Mouse (Mus musculus): ENCODE results near the gene Reg1. TPM values are rescaled to one million over a fixed set of nuclear protein-coding genes. Genes with fewer than 3 reads are reported as not detected.
"Not testable (repeated sequence)": the region's sequence is repeated elsewhere in the genome, so short reads cannot be mapped to it uniquely, and the experiment has no call there.

Gene Reg1
- polyA plus RNA-seq (2017; shearing (Covaris generic)): not detected

DNA sequence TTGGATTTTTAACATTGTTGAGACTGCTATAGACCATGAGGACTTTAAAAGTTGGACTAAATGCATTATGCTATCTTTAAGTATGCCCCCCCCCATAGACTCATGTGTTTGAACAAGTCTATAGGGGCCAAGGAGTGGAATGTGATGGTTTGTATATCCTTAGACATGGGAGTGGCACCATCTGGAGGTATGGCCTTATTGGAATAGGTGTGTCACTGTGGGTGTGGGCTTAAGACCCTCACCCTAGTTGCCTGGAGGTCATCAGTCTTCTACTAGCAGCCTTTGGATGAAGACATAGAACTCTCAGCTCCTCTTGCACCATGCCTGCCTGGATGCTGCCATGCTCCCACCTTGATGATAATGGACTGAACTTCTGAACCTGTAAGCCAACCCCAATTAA lies at the start of gene Reg1:
Reg1 (plus strand) TSS at position 301 of the 400 bp plus-strand sequence.
- not testable (repeated sequence) for ATAC-seq

DNA sequence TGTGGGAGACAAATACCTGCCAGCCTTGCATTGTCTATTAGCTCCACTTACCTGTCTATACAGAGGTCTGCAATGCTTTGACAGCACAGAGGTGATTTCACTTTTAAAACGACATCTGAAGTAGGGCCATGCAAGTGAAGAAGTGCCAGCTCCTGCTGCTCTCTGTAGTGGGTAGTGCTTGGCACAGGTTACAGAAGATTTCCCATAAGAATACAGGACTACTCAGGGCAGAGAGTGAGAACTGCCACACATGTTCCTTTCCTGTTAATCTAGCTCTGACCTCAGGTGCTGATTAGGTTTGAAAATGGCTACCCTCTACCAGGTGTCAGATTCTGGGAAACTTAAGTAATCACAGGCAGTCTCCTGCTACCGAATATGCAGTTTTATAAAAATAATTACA lies 43.7 kb upstream of the Reg1 start, which contains the start of gene Reg3d:
Reg3d (minus strand) TSS at position 101 of the 400 bp plus-strand sequence.
- ATAC-seq: no peak

DNA sequence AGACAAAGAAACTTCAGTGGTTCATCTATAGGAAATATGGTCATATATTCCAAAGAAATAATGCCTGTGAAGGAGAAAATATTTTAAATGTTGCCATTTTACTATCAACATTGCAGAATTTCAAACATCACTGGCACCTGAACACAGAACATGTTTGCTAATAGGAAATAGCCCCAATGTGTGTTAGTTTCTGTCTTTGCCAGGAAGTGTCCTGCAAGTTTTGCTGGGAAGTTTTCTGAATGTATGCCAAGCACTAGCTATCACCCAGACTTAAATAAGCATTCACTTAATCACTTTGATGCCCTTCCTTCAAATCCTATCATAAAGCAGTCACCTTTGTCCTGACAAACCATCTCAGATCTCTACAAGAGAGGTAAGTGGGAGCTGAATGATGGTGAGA lies 42.1 kb upstream of the Reg1 start, which contains the start of gene Reg3a:
Reg3a (plus strand) TSS at position 301 of the 400 bp plus-strand sequence.
- ATAC-seq: no peak

DNA sequence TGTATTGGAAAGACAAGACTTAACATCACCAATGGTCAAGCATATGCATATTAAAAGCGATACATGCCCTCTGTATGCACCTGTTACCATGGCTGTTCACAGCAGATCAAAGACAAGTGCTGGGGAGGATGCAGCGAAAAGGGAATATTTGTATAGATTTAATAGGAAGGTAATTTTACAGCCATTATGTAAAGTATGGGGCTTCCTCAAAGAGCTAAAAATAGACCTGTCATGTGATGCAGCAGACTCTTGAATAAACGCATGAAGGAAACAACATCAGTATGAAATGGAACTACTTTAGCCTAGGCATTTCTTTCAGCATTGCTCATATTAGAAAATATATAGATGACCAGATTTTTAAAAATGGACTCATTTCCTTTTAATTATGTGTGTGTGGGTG lies 36.9 kb upstream of the Reg1 start:
- no peak for ATAC-seq

DNA sequence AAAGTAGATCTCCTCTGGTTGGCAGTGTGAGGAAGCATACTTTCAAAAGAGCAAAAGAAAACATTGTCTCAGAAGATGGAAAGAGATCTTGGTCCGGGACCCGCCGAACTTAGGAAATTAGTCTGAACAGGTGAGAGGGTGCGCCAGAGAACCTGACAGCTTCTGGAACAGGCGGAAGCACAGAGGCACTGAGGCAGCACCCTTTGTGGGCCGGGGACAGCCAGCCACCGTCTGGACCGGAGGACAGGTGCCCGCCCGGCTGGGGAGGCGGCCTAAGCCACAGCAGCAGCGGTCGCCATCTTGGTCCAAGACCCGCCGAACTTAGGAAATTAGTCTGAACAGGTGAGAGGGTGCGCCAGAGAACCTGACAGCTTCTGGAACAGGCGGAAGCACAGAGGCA lies 27.2 kb upstream of the Reg1 start, which contains the start of gene Reg2:
Reg2 (plus strand) TSS at position 301 of the 400 bp plus-strand sequence.
- not testable (repeated sequence) for ATAC-seq

DNA sequence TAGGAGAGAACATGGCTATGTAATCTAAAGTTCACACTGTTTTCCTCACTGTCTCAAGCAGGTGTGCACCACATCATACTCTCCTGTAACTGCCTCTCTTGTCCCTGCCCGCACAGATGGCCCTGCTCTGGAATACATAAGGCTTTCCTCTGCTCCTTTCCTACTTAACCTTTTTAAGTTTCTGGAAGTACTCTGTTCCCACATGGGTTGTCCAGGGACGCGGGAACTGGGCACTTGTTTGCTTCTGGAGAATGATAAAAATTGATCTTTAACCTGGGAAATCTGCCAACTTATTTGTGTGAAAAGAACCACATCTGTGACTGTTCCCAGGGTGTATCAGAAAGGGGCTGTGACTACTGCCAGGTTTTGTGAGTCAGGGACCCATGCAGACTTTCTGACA lies 3.0 kb downstream of the Reg1 start:
- no peak for ATAC-seq

DNA sequence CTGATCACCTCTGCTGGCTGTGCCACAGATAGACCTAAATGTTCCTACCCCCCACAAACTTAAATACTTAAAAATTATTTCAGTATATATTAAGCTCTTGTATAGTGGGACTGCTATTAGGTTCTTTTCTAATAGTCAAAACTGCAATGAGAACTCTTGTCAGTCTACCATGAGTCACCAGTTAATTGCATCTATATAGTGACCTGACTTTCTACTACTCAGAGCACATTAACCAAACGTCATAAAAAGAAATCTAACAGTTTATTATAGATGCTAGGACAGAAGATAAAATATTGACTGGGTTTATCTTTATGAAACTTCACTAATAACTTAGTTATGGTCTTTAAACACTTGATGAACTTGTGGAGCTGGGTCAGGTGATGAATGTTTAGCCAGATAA lies 24.7 kb downstream of the Reg1 start:
- no peak for ATAC-seq

DNA sequence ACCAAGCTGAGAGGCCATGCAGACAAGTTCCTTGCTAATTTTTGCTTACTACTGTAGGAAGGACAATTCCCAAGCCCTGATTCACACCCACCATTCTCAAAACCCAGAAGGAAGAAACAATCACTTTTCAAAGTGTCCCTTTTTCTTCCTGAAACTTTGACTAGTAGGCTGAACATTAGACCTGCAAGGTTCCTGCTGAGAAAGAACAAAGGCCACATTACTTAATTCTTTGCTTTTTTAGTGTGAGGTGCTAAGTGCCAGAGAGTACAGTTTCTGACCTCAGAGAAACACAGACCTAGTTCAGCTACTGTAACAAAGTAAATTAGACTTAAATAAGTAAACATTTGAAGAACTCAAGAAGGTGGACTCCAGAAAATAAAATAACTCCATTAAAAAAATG lies 25.9 kb downstream of the Reg1 start:
- no peak for ATAC-seq

DNA sequence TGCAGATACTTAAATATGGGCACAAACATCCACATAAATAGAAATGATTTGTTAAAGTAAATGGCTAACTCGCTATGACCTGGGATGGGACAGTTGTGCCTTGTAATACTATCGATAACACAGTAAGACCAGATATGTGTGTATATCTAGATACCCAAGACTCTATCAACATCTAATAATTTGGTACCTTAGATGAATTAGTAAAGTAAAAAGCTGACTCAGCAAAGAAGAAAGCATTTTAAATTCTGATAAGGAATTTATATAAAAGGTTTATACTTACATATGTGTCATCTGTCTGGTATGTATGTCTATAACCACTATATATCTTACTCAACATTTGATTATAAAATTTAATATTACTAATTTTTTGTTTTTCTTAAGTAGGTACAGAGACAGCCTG lies 30.3 kb downstream of the Reg1 start:
- ATAC-seq: no peak

DNA sequence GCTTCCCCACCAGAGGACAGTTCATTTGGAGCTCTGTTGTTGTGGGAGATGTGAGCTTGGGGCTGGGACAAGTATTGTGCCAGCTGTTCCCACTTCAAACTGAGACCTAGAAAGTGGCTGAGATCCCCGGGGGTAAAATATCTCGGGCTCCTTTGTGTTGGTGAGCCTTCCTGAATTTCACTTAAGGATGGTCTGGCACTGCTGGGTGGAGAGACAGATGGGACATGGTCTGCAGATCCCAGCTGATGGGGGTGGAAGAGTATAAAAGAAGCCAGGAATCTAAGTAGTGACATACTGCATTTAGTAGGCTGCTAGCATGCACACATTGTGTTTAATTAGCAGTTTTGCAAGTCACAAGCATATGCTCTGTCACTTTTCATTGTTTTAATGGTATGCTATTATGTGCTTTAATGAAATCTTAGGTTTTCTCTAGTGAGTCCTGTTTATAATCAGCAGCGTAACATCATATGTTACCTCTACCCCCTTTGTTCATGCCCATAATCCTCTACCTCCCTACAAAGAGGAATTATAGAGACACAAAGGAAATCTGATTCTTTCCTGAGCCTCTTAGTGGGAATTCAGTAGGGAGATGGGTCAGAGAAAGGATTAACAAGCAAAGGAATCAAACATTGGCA lies 37.8 kb downstream of the Reg1 start:
- no peak for ATAC-seq

DNA sequence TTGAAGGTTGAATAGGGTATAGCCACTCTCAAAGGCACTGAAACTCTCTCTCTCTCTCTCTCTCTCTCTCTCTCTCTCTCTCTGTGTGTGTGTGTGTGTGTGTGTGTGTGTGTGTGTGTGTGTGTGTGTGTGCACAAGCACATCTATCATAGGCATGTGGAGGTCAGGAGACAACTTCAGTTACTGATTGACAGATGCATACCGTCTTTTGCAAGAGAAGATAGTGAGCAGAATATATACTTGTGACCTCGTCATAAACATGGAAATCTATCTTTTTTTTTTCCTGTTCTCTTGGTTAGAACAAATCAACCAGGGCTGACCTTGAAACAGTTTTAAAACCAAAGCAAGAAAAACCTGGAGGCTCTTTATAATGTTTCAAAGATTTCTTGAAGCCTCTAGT lies 39.8 kb downstream of the Reg1 start:
- no peak for ATAC-seq

DNA sequence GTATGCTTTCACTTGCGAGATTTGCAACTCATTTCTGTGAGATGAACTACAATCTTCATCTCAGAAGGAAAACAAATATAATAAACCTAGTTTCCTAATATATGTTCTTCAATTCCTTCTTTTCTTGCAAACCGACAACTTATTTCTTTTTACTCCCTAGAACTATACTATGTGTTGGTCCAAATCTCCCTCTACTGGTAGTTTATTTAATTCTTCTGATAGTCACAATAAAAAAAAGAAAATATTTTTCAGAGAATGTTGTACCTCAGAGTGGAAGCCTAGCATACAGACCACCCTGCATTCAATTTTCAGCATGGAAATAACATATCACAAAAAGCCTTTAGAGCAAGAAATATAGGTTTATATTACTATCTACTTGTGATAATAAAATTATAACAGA lies 40.8 kb downstream of the Reg1 start:
- no peak for ATAC-seq

DNA sequence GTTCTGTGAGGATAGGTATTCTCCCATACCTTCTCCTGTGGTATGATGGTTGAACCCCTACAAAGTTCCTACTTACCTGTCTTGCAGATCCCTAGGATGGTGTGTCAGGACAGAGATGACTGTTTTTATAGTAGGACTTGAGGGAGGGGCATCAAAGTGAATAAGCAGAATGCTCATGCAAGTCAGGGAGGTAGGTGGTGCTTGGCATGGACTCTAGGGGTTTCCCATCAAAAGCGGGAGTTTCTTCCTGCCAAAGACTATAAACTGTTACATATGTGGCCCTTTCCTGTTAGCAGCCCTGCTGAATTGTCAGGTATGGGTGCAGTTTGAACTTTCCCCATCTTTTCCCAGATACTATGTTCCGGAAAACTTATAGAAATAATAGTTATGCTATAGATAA lies 46.3 kb downstream of the Reg1 start, which contains the start of gene Reg3g:
Reg3g (minus strand) TSS at position 101 of the 400 bp plus-strand sequence.
- ATAC-seq: no peak

DNA sequence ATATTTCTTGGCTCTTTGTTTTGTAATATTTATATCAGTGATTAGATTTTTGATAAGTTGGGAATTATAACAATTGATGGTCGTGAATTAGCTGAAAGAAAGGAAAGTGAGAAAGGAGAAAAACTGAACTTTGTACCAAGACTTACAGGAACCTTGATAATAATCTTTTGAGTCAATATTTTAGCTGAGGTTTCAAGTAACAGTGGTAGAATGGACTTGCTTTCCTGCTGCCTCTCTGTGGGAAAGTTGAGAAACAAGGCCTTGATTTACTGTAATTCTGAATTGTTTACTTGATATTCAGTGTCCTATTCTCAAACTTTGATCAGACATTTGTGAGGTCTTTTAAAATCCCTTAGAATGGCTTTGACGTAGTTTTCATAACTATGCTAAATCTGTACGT lies 46.8 kb downstream of the Reg1 start:
- no peak for ATAC-seq

Other genes with a start within 250 kb of the Reg1 start
- not detected for gene Reg3b, start 52.1 kb upstream of the Reg1 start, polyA plus RNA-seq (2017; shearing (Covaris generic))
- not detected for gene Reg3d, start 43.8 kb upstream of the Reg1 start, polyA plus RNA-seq (2017; shearing (Covaris generic))
- not detected for gene Reg3a, start 42.0 kb upstream of the Reg1 start, polyA plus RNA-seq (2017; shearing (Covaris generic))
- gene Reg2, start 27.1 kb upstream of the Reg1 start, polyA plus RNA-seq (2017; shearing (Covaris generic)): not detected
- not detected for gene Reg3g, start 46.2 kb downstream of the Reg1 start, polyA plus RNA-seq (2017; shearing (Covaris generic))